Mouse (Mus musculus): ENCODE data around the gene Spdl1. TPM values are rescaled to one million over a fixed set of nuclear protein-coding genes. Genes with fewer than 3 reads are reported as not detected.
"Not testable (repeated sequence)": the region's sequence is repeated elsewhere in the genome, so short reads cannot be mapped to it uniquely, and the experiment has no call there.

Spdl1 gene
- total RNA-seq, 2 experiments from 2014 or later = 8.3 to 9.3 TPM

DNA sequence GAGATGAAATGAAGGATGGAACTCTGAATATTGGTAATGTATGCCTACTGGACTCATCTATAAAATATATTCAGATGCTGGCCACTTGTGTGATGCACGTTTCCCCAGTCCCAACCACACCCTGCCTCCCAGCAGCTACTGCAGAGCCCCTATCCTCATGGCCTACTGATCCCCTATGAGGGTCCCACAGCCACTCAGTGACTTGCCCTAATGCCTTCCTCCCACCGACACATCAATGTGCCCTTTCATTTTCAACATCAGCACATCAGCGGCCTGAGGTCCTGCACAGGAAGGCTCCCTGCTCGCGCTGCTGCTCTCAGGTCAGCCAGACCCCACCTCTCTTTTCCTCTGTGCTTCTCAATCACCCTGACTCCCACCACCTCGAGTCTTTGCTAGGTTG is 19.1 kb downstream of the Spdl1 start:
- no peak for DNase-seq (ENCODE audit: low spot score in 2 of 2)

GRCm38 (mm10) chr11:34805026-34805425 is 28.4 kb downstream of the Spdl1 start:
- DNase-seq (ENCODE audit: low spot score in 2 of 2) = not testable (repeated sequence)

DNA sequence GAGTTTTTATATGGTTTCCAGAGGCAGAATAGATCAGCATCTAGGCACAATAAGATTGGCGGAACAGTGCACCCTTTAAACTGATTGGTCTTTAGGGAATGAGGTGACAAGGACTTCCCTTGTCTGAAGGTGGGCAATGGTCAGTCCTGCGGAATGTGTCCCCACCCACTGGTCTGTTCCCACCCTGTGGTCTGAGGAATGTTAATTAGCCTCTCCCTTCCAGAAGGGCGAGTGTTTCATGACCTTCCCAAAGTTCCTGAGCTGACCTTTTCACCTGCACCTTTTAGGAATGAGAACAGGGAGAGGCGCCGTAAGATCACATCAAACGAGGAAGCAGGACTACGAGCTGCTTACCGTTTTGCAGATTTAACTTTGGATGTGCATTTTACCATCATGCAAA is 35.4 kb downstream of the Spdl1 start:
- DNase-seq (ENCODE audit: low spot score in 2 of 2) = not testable (repeated sequence)

GRCm38 (mm10) chr11:34796097-34796496 is 37.3 kb downstream of the Spdl1 start:
- DNase-seq (ENCODE audit: low spot score in 2 of 2) = no peak

DNA sequence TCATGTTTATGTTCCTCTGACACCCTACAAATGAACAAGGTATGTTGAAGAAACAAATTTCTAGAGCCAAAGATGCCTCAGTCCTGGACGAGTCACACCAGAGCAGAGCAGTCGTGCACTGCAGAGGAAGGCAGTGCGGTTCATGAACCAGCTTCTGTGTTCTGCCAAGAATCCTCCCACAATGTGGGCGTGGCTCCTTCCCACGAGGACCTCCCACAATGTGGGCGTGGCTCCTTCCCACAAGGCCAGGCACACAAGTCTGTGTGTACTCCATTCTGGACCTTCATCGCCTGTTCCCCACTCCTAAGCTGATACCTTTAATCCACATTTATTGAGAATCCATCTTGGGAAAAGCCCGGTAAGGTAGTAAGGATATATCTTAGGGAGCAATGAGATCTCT is 41.6 kb downstream of the Spdl1 start:
- no peak for DNase-seq (ENCODE audit: low spot score in 2 of 2)

DNA sequence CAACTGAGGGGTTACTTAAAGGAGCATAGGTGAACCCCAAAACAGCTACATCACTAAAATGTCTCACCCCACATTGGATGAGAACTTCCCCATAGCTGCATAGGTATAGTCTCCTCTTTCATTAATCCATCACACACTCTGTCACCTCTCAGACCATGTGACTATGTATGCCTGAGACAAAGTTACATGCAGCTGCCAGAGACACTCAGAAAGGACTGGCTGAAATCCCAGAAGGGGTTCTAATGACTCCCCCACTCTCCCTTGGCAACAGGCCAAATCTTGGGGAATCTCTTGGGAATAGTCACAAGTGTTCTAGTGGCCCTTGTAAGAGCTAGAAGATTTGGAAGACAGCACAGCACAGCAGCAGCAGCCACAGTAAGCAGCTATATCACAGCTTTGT is 48.6 kb downstream of the Spdl1 start:
- no peak for DNase-seq (ENCODE audit: low spot score in 2 of 2)

- DNase-seq (ENCODE audit: low spot score in 2 of 2) = no peak
Observed at GRCm38 (mm10) chr11:34783587-34784043, 49.8 kb downstream of the Spdl1 start, which contains the start of gene Dock2. Gene Dock2 (minus strand): TSS chr11:34783892.

GRCm38 (mm10) chr11:34782516-34783430 is 50.7 kb downstream of the Spdl1 start:
- no peak for DNase-seq (ENCODE audit: low spot score in 2 of 2)

- no peak for DNase-seq (ENCODE audit: low spot score in 2 of 2)
Observed at GRCm38 (mm10) chr11:34780786-34781185, 52.7 kb downstream of the Spdl1 start.

- no peak for DNase-seq (ENCODE audit: low spot score in 2 of 2)
Observed at GRCm38 (mm10) chr11:34779966-34780365, 53.5 kb downstream of the Spdl1 start.

- DNase-seq (ENCODE audit: low spot score in 2 of 2) = no peak
Observed at GRCm38 (mm10) chr11:34778351-34778750, 55.1 kb downstream of the Spdl1 start.

GRCm38 (mm10) chr11:34777529-34777928 is 55.9 kb downstream of the Spdl1 start:
- no peak for DNase-seq (ENCODE audit: low spot score in 2 of 2)

DNA sequence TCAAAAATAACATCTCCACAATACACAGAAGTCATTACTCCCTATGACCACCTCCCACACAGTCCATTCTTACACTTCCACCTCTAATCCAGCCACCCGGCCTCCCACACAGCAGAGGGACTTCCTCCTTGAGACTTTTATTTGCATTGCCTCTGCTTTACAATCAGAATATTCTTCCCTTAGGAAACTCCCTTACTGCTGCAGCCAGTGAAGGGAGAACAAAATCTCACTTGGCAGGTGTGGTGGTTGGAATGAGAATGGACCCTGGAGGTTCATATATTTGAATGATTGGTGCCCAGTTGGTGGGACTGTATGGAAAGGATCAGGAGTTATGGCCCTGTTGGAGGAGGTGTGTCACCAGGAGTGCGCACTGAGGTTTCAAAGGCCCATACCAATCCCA is 57.4 kb downstream of the Spdl1 start:
- DNase-seq (ENCODE audit: low spot score in 2 of 2) = no peak

- no peak for DNase-seq (ENCODE audit: low spot score in 2 of 2)
Observed at GRCm38 (mm10) chr11:34774636-34775035, 58.8 kb downstream of the Spdl1 start.

GRCm38 (mm10) chr11:34773304-34773895 is 60.0 kb downstream of the Spdl1 start:
- DNase-seq (ENCODE audit: low spot score in 2 of 2) = no peak

GRCm38 (mm10) chr11:34771221-34771986 is 62.0 kb downstream of the Spdl1 start:
- peak; percentile 39 to 58 for DNase-seq (ENCODE audit: low spot score in 2 of 2)

- no peak for DNase-seq (ENCODE audit: low spot score in 2 of 2)
Observed at GRCm38 (mm10) chr11:34770666-34771065, 62.8 kb downstream of the Spdl1 start.

- DNase-seq (ENCODE audit: low spot score in 2 of 2) = no peak
Observed at GRCm38 (mm10) chr11:34769946-34770345, 63.5 kb downstream of the Spdl1 start.

DNA sequence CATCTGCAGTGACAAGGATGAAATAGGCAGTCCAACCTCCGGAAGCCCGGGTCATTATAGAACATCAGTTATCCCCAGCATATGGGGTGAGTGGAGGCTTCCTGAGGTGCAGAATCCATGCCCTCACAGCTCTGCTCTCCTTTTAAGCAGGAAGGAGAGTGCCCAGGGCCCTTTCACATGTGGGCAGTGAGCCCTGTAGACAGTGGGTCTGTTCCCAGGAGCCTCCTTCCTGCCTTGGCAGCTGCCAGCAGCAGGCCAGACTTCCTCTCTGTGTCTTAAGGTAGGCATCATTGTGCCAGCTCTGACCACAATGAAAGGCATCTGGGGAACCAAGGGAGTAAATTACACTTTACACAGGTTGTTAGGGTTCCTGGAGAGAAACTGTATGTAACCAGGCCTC is 64.0 kb downstream of the Spdl1 start:
- no peak for DNase-seq (ENCODE audit: low spot score in 2 of 2)

DNA sequence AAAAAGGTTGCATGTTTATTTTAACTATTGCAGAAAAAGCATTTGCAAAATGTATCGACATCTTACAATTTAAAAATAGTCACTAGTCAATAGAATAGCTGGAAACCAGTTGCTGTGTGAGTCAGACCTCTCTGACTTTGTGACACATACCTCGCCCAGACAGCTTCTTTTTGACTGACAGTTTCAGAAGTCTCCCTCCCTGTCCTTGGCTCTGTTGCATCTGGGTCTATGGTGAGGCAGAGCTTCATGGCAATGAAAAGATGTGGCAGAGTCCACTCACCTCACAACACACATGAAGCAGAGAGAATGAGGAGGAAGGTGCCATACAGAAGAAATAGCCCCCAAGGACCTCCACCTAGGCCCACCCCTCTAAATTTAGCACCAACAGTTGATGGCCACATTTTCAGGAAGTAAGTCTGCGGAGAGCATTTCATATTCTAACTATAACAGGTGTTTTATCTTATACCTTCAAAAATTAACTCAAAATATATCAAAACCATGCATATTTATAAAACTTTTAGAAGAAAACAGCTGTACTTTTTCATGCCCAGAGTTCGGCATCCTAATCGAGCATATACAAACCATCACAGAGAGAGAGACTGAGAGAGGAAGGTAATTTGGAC is 69.6 kb downstream of the Spdl1 start:
- DNase-seq (ENCODE audit: low spot score in 2 of 2) = no peak

DNA sequence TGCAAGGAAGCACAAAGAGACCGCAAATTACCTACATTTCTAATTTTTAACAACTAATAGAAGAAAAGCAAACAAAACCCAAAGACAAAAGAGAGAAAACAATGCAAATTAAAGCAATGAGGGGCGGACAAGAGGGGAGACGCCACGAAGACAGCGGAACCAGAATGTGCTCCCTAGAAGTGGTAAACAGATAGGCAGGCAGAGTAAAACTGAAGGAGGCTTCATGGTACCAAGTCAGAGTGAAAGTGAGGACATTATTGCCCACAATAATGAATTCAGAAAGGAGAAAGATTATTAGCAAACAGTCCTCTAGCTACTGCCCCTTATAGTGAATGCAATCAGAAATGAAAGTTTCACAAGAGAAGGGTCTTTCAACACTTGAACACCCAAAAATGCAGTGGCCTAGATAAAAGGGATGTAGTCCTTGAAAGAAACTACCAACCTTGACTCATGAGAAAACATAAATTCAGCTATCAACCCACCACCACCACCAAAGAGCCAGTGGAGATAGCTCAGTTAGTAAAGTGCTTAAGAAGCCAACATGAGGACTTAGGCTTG is 70.8 kb downstream of the Spdl1 start:
- DNase-seq (ENCODE audit: low spot score in 2 of 2) = no peak
